Mouse (Mus musculus): ENCODE results near the gene Ces1d. TPM values are rescaled to one million over a fixed set of nuclear protein-coding genes. Genes with fewer than 3 reads are reported as not detected.
"Not testable (repeated sequence)": the region's sequence is repeated elsewhere in the genome, so short reads cannot be mapped to it uniquely, and the experiment has no call there.

Gene Ces1d
- 0.20 and 0.24 TPM in 2 replicates for polyA plus RNA-seq (2016; fragmentation: Nextera tagmentation; extraction: Ambion mirVana)

DNA sequence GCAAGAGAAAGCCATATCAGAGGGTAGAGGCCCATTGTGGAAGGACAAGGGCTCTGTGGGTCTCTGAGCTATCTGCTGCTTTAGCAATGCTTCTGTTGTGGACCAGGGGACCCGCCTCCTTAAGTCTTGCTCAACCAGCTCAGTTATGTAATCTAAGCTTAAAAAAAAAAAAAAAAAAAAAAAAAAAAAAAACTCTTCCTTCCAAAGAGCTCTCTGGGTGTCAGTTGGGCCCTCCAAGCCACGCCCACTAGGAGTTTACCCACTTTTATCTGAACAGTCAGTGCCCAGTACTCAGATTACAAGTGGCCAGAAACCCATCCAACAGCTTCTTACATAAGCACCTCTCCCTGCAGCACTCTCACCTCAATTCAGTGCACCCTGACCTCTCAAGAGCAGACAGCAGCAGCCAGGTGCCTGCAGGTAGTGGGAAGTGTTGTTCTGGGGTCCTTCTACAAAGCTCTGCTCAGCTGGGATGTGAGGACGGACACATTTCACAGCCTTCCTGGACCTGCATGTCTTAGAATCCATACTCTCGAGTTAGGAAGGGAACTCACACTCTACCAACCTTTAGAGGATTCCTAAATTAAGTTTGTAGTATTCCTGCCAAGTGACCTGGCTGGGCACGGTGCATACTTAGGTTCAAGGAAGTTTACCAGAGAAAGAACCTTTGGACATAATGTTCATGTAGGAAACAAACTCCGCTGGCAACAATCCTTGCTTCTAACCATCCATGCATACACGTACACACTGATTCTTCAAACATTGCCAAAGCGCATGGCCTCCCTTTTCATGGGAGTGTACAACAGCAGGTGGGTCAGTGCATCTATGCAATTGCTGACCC is at the start of gene Ces1d:
TSS of gene Ces1d (minus strand) at position 154 of the 841 bp plus-strand sequence.
- no peak for DNase-seq (ENCODE audit: low spot score)

DNA sequence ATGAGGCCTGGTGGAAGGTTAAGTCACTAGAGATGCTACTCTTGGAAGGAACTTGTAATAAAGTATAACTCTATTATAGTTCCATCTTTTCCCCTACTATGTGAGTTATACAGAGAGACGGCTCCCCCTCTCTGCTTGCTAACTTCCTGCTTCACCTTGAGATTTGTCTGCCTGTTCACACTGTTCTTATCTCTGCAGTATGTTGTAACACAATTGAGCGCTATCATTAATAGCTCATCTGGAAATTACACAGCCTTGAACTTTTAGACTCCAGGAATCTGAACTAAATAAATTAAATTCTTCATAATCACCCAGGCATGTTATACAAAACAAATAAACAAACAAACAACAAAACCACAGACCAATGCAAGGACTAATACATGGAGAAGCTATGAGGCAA is 48.4 kb upstream of the Ces1d start:
- no peak for DNase-seq (ENCODE audit: low spot score)
- H3K4me1 ChIP-seq = no peaks in the 10 kb centered on the region
- no peaks in the 10 kb centered on the region for H3K9me3 ChIP-seq (replicated peaks)
- no peaks in the 10 kb centered on the region for H3K36me3 ChIP-seq
- no peak overlapping the region for H3K27ac ChIP-seq
- H3K4me3 ChIP-seq = no peak overlapping the region
- WGBS = 95% methylated on average over 2 of the region's 2 CpGs
- H3K27me3 ChIP-seq (ENCODE audit: low read depth, poor library complexity, severe bottlenecking) = no peaks in the 10 kb centered on the region

More for the DNA sequence above, at the start of gene Ces1d:
- H3K36me3 ChIP-seq = no peaks in the 10 kb centered on the region
- H3K4me3 ChIP-seq = no peak within 1 kb of the TSS
- H3K27me3 ChIP-seq (ENCODE audit: low read depth, poor library complexity, severe bottlenecking) = no peaks in the 10 kb centered on the region
- H3K27ac ChIP-seq = no peak within 1 kb of the TSS
- 86% methylated on average over 8 of the region's 8 CpGs for WGBS
- no peaks in the 10 kb centered on the region for H3K9me3 ChIP-seq (replicated peaks)
- H3K4me1 ChIP-seq = no peaks in the 10 kb centered on the region

DNA sequence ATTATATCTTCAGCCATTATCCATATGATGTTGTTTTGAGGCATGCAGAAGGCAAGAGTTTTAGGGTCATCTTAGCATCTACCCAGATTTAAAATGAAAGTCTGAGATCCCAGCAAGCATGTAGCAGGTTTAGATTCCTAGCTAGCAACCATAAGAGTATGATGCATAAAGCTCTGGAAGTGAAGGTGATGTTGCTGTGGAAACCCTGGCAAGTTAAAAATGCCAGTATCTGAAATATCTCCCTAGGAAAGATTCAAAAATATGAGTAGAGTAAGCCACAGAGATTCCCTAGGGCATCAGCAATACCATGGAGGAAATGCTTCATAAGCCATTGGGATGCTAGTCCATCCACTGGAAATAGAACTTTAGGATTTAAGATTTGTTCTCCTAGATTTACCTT is 42.2 kb upstream of the Ces1d start:
- H3K4me3 ChIP-seq = no peak overlapping the region
- H3K36me3 ChIP-seq = no peaks in the 10 kb centered on the region
- no peaks in the 10 kb centered on the region for H3K4me1 ChIP-seq
- no peak overlapping the region for H3K27ac ChIP-seq
- H3K27me3 ChIP-seq (ENCODE audit: low read depth, poor library complexity, severe bottlenecking) = no peaks in the 10 kb centered on the region
- no peak for DNase-seq (ENCODE audit: low spot score)
- no peaks in the 10 kb centered on the region for H3K9me3 ChIP-seq (replicated peaks)

- Histone ChIP-seq H3K4me1 (no peaks in the 10 kb centered on the region), H3K4me3 (no peak overlapping the region), H3K27me3 (ENCODE audit: low read depth, poor library complexity, severe bottlenecking) (no peaks in the 10 kb centered on the region), H3K36me3 (no peaks in the 10 kb centered on the region), H3K27ac (no peak overlapping the region), H3K9me3 (replicated peaks) (no peaks in the 10 kb centered on the region)
- WGBS = 89% methylated on average over 1 of the region's 1 CpGs
- no peak for DNase-seq (ENCODE audit: low spot score)
Observed at GRCm38 (mm10) chr8:93235681-93236080, 38.0 kb upstream of the Ces1d start.

GRCm38 (mm10) chr8:93234706-93235105 is 37.1 kb upstream of the Ces1d start:
- no peak for DNase-seq (ENCODE audit: low spot score)
- H3K27me3 ChIP-seq (ENCODE audit: low read depth, poor library complexity, severe bottlenecking) = no peaks in the 10 kb centered on the region
- H3K9me3 ChIP-seq (replicated peaks) = no peaks in the 10 kb centered on the region
- no peak overlapping the region for H3K4me3 ChIP-seq
- H3K27ac ChIP-seq = no peak overlapping the region
- H3K4me1 ChIP-seq = no peaks in the 10 kb centered on the region
- 91% methylated on average over 1 of the region's 1 CpGs for WGBS
- no peaks in the 10 kb centered on the region for H3K36me3 ChIP-seq

GRCm38 (mm10) chr8:93234068-93234467 is 36.4 kb upstream of the Ces1d start:
- H3K4me3 ChIP-seq = no peak overlapping the region
- no peaks in the 10 kb centered on the region for H3K36me3 ChIP-seq
- no peak overlapping the region for H3K27ac ChIP-seq
- WGBS = 91% methylated on average over 6 of the region's 6 CpGs
- no peaks in the 10 kb centered on the region for H3K27me3 ChIP-seq (ENCODE audit: low read depth, poor library complexity, severe bottlenecking)
- H3K4me1 ChIP-seq = no peaks in the 10 kb centered on the region
- DNase-seq (ENCODE audit: low spot score) = no peak
- no peaks in the 10 kb centered on the region for H3K9me3 ChIP-seq (replicated peaks)

DNA sequence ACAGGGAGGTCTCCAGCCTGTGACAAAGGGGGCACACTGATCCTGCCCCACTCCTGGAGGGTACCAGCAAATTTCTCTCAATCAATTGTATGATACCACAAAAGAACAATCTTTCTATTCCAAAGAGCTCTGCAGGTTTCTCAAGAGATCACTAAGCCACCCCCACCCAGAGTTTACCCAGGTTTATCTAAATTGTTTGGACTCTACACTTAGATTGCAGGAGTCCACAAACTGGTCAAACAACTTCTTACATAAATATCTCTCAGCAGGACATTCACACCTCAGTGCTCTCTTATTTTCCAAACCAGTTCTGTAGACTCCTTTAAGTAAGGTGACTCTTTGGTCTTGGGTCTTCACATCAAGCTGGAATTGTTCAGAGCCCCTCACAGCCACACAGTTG is 31.8 kb upstream of the Ces1d start, which contains the start of gene Ces1e:
TSS of gene Ces1e (minus strand) at position 174 of the 400 bp plus-strand sequence.
- H3K27me3 ChIP-seq (ENCODE audit: low read depth, poor library complexity, severe bottlenecking) = no peaks in the 10 kb centered on the region
- DNase-seq (ENCODE audit: low spot score) = no peak
- no peaks in the 10 kb centered on the region for H3K9me3 ChIP-seq (replicated peaks)
- no peaks in the 10 kb centered on the region for H3K36me3 ChIP-seq
- no peak within 1 kb of the TSS for H3K4me3 ChIP-seq
- H3K27ac ChIP-seq = no peak within 1 kb of the TSS
- no peaks in the 10 kb centered on the region for H3K4me1 ChIP-seq

GRCm38 (mm10) chr8:93228673-93229370 is 31.2 kb upstream of the Ces1d start:
- Histone ChIP-seq H3K36me3 (no peaks in the 10 kb centered on the region), H3K4me3 (no peak overlapping the region), H3K9me3 (replicated peaks) (no peaks in the 10 kb centered on the region), H3K27ac (no peak overlapping the region), H3K4me1 (no peaks in the 10 kb centered on the region), H3K27me3 (ENCODE audit: low read depth, poor library complexity, severe bottlenecking) (no peaks in the 10 kb centered on the region)
- DNase-seq (ENCODE audit: low spot score) = no peak
- 75% methylated on average over 11 of the region's 11 CpGs for WGBS

DNA sequence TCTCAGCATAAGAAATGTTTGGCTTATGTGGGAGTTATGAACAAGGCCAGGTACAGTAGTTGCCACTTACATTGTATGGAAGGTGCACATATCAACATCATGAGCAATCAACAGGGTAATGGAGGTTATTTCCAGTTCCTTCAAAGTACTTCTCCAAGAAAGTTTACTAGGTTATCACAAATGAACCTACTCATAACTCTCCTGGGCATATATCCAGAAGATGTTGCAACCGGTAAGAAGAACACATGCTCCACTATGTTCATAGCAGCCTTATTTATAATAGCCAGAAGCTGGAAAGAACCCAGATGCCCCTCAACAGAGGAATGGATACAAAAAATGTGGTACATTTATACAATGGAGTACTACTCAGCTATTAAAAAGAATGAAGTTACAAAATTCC is 28.8 kb upstream of the Ces1d start:
- H3K4me3 ChIP-seq; DNase-seq (ENCODE audit: low spot score); H3K27ac ChIP-seq; H3K9me3 ChIP-seq (replicated peaks); H3K4me1 ChIP-seq; H3K36me3 ChIP-seq; H3K27me3 ChIP-seq (ENCODE audit: low read depth, poor library complexity, severe bottlenecking): not testable (repeated sequence)
- 93% methylated on average over 1 of the region's 1 CpGs for WGBS

DNA sequence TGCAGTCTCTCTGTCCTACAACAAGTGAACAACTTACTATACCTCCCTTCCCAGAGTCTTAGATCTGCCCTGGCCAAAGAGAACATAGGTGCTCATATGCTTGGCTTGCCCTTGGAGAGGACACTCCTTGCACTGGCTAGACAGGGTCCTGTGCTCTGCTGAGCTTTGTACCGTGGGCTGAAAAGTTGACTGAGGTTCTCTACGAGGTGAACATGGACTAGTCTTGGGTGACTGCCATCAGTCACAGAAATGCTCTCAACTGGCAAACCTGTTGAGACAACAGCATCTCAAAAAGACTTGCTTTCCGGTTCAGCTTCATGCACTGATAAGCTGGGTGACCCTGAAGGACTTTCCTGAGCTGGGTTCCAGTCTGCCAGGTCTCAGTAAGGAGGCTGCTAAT is 24.3 kb upstream of the Ces1d start:
- H3K4me3 ChIP-seq = no peak overlapping the region
- no peaks in the 10 kb centered on the region for H3K27me3 ChIP-seq (ENCODE audit: low read depth, poor library complexity, severe bottlenecking)
- no peaks in the 10 kb centered on the region for H3K9me3 ChIP-seq (replicated peaks)
- H3K27ac ChIP-seq = no peak overlapping the region
- H3K36me3 ChIP-seq = no peaks in the 10 kb centered on the region
- WGBS = 89% methylated on average over 3 of the region's 3 CpGs
- no peak for DNase-seq (ENCODE audit: low spot score)
- H3K4me1 ChIP-seq = no peaks in the 10 kb centered on the region

DNA sequence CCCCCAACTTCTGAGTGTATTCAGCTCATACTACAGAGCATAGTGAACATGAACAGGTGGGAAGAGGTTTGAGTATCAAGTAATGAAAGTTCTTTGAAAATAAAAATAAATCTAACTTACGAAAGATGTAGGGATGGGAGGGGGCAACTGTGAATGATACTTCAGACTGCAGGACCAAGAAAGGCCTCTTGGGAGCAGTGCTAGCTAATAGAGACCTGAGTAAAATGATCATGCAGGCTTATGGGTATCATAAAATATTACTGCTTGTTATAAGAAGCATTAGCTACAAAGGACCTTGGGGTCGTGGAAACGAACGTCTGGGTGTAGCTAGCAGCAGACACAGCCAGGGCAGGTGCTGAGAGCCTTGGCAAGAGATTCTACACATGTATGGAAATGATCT is 20.2 kb upstream of the Ces1d start:
- no peaks in the 10 kb centered on the region for H3K4me1 ChIP-seq
- H3K36me3 ChIP-seq = no peaks in the 10 kb centered on the region
- H3K4me3 ChIP-seq = no peak overlapping the region
- H3K27ac ChIP-seq = no peak overlapping the region
- no peak for DNase-seq (ENCODE audit: low spot score)
- 86% methylated on average over 4 of the region's 4 CpGs for WGBS
- H3K27me3 ChIP-seq (ENCODE audit: low read depth, poor library complexity, severe bottlenecking) = no peaks in the 10 kb centered on the region
- H3K9me3 ChIP-seq (replicated peaks) = no peaks in the 10 kb centered on the region

- WGBS = 89% methylated on average over 1 of the region's 1 CpGs
- no peak overlapping the region for H3K27ac ChIP-seq
Observed at GRCm38 (mm10) chr8:93217375-93217774, 19.7 kb upstream of the Ces1d start.

DNA sequence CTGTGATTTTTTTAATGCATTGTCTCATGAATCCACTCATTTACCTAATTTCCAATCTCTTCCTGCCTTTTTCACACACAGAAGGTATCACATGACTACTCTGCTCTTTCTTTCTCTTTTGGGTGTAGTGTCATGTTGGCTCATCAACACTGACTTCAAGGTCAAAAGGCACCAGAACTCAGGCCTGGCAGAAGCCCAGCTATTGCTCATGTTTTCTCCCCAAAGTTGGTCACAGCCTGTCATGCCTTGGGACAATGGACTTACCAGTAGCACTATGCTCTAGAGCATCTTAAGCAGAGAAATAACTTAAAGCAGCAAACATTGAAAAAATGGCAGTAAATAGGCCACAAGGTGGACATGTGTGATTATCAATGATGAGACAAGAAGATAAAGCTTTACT is 13.5 kb upstream of the Ces1d start:
- Histone ChIP-seq H3K27ac (no peak overlapping the region), H3K4me1 (no peaks in the 10 kb centered on the region), H3K9me3 (replicated peaks) (no peaks in the 10 kb centered on the region), H3K27me3 (ENCODE audit: low read depth, poor library complexity, severe bottlenecking) (no peaks in the 10 kb centered on the region), H3K36me3 (no peaks in the 10 kb centered on the region), H3K4me3 (no peak overlapping the region)
- no peak for DNase-seq (ENCODE audit: low spot score)

More at GRCm38 (mm10) chr8:93217375-93217774, 19.7 kb upstream of the Ces1d start:
- H3K4me3 ChIP-seq = no peak overlapping the region
- no peaks in the 10 kb centered on the region for H3K36me3 ChIP-seq
- no peaks in the 10 kb centered on the region for H3K27me3 ChIP-seq (ENCODE audit: low read depth, poor library complexity, severe bottlenecking)
- H3K4me1 ChIP-seq = no peaks in the 10 kb centered on the region
- no peak for DNase-seq (ENCODE audit: low spot score)
- H3K9me3 ChIP-seq (replicated peaks) = no peaks in the 10 kb centered on the region

Measured in limb, embryonic 10.5 days (tissue).